Mouse (Mus musculus) bone marrow, adult 2 months (tissue): ENCODE data around the gene Gna14. TPM values are rescaled to one million over a fixed set of nuclear protein-coding genes. Genes with fewer than 3 reads are reported as not detected.

Experiments
- H3K27ac ChIP-seq: fragments of 200-500 bp; 2 replicates; pipeline ENCODE4 v1.5.1; 2012; ENCODE audit warnings: low read depth, mild to moderate bottlenecking, control low read depth, inconsistent platforms, low read length; ENCODE audit not compliant: control insufficient read depth, poor library complexity, insufficient read depth
- H3K4me1 ChIP-seq: fragments of 200-500 bp; 2 replicates; pipeline ENCODE4 v1.6.1; 2011; ENCODE audit warnings: low read length; ENCODE audit not compliant: control insufficient read depth, insufficient read depth
- H3K4me3 ChIP-seq: fragments of 200-500 bp; replicated peaks from 2 replicates; pipeline ENCODE3; 2011; ENCODE audit warnings: mild to moderate bottlenecking, low read depth, low read length, control low read depth; ENCODE audit not compliant: control insufficient read depth
- CTCF ChIP-seq: fragments of 200-500 bp; IDR thresholded peaks from 2 replicates; pipeline ENCODE4 v1.5.1; 2011; ENCODE audit warnings: low read length, control low read depth; ENCODE audit not compliant: control insufficient read depth, insufficient read depth
- POLR2A ChIP-seq: fragments of 200-500 bp; IDR thresholded peaks from 2 replicates; pipeline ENCODE4 v1.6.1; 2011; ENCODE audit warnings: low read depth, mild to moderate bottlenecking, control low read depth, low read length, borderline replicate concordance; ENCODE audit not compliant: control insufficient read depth
- WGBS: fragments of 180-500 bp; shearing (Covaris S2); methylation state at CpG from one replicate; pipeline ENCODE4 v1.1.7; 2018; 5-methylcytosine and 5-hydroxymethylcytosine counted together
- polyA plus RNA-seq: library from polyadenylated mRNA; stranded (reverse); fragments of >200 nt; gene quantifications from 2 replicates; pipeline ENCODE4 v1.2.4, GENCODE M21; 2011; ENCODE audit warnings: low replicate concordance; ENCODE audit not compliant: missing spikeins, insufficient read depth, insufficient read length

Gna14 gene
- polyA plus RNA-seq, 1 experiment, result not detected

DNA sequence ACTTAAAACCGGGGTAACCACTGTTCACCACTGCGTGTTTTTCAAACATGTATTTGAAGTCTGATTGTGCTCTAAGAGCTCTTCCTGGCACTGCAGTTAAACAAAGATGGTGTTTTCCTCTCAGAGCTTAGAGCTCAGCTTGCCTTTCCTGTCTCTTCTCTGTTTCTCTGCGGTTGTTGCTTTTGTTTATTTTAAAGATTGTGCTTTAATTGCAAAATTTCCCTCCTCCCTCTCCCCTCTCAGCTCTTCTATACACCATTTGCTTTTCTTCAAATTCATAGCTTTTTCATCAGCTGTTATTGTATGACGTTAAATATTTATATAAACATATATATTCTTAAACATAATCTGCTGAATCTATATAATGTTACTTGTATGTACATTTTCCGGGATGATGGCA lies 66.5 kb downstream of the Gna14 start:
- H3K4me1 ChIP-seq, result no peaks in the 10 kb centered on the region
- no peak overlapping the region for H3K4me3 ChIP-seq
- no peak for TF ChIP-seq POLR2A
- TF ChIP-seq CTCF, result no peak
- no peak overlapping the region for H3K27ac ChIP-seq
- WGBS, result 64% methylated on average over 5 of the region's 5 CpGs

DNA sequence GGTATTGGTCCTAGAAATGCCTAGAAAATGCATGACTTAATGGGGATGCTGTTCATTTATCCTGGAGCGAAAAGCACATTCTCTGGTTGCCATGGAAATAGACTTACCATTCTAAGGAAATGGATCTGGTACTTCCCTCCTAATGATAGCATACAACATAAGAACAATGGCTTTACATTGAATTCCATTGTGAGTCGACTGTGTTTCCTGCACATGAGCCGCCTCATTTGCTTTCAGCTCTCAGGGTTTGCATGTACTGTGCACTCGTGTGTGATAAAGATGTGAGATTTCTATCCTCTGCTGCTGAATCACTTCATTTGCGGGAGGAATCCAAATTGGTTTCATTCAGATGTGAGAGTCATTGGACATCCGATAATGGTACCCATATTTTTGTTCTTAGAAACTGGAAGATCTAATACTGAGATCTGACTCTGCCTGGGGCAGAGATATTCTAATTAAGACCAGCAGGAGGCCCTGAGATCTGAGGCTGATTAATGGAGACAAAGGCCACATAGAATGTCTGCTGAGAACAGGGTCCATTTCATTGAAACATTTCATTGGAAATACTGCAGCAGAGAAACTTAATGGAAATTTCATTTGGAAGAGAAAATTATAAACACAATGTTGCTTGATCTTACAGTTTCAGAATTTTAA lies 71.3 kb downstream of the Gna14 start:
- H3K4me3 ChIP-seq, result no peak overlapping the region
- no peak for TF ChIP-seq CTCF
- TF ChIP-seq POLR2A, result no peak
- WGBS, result 68% methylated on average over 6 of the region's 6 CpGs
- H3K4me1 ChIP-seq, result no peaks in the 10 kb centered on the region; the same call in 1 of the 2 replicates
- no peak overlapping the region for H3K27ac ChIP-seq

DNA sequence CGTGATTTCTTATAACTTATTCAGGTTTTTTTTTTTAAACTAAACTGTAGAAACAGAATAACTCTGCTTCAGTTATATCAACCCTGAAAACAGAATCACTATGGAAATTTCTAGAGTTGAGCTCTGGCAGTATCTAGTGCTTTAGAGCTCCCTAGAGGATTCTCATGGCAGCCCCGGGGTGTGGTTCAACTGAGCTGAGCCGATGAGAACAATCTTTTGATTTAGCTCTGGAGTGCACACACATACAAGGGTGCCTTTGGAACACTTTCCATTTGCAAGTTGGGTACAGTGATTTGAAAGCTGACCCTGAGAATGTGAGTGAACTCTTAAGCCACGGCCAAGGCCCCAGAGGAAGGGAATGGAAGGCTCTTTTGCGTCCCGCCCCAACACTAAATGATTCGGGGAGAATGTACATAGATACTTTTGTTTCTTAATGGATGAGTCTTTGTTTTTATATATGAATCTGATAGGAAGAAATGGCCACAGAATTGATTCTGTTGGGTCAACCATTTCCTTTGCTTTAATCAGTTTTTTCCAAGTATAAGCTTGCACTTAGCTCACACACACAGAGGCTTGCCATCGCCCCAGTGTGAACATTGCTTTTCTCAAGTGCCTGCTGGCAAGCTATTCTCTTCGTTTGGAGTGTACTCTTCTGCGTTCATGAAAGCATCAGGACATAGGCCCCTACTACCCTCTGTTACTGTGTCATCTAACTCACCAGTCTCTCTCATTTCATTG lies 75.0 kb downstream of the Gna14 start:
- WGBS, result 78% methylated on average over 10 of the region's 10 CpGs
- H3K4me1 ChIP-seq, result no peaks in the 10 kb centered on the region; the same call in 1 of the 2 replicates
- H3K4me3 ChIP-seq, result no peak overlapping the region
- H3K27ac ChIP-seq, result no peak overlapping the region
- TF ChIP-seq CTCF (no peak), POLR2A (no peak)

DNA sequence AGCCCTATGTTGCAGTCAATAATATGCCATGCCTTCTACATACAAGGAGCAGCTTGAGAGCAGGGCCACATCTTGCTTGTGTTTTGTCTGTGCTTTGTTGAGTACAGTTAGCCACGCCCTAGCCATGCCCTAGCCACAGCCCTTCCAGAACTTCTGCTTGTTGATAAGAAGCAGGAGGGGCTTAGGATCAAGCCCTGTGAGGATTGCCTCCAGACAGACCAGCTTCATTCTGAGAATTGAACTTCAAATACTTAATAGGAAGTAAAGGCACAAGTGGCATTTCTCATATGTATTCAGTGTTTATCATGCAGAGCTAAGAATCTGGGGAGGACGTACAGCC lies 75.5 kb downstream of the Gna14 start:
- Histone ChIP-seq H3K27ac (no peak overlapping the region), H3K4me3 (no peak overlapping the region), H3K4me1 (no peaks in the 10 kb centered on the region; the same call in 1 of the 2 replicates)
- no peak for TF ChIP-seq CTCF
- TF ChIP-seq POLR2A, result no peak
- 38% methylated on average over 2 of the region's 2 CpGs for whole genome bisulfite sequencing

DNA sequence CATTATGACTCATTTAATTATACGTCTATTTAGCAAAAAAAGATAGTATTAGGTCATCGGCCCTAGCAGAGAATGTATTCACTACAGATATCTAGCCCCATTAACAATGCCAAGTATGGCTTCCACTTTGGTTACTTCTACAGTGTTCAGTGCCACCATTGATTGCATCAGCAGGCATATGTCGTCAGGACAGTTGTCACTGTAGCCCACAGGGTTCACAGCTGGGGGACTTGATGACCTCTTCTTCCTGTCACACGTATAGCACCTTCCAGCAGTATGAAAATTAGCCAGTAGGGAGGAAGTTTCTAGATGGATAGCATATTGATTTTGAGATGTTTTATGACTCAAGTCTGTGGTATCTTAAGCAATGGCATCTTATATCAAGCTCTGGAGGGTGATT lies 78.6 kb downstream of the Gna14 start:
- Histone ChIP-seq H3K4me1 (no peaks in the 10 kb centered on the region; the same call in 1 of the 2 replicates), H3K4me3 (no peak overlapping the region), H3K27ac (no peak overlapping the region)
- TF ChIP-seq POLR2A, result no peak
- TF ChIP-seq CTCF, result no peak
- 57% methylated on average over 4 of the region's 4 CpGs for WGBS

DNA sequence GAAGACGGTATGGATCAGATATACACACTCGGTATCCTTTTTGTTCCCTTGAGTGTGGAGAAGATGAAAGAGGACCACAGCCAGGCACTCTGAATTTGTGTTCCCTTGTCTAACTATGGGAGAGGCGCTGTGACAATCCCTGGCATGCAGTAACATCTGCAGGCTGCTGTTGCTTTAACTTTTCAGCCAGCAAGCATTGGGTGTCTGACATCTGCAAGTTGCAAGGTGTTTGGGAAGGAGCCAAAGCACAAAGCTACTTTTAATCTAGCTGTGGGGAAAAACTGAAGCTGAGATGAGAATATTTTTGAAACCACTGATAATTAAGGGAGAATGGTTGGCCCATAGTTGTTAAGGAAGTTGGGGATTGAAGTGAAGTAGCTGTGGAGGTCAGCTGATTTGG lies 83.0 kb downstream of the Gna14 start:
- Histone ChIP-seq H3K27ac (no peak overlapping the region), H3K4me3 (no peak overlapping the region), H3K4me1 (no peaks in the 10 kb centered on the region; the same call in 1 of the 2 replicates)
- TF ChIP-seq POLR2A, result no peak
- WGBS, result 70% methylated on average over 3 of the region's 3 CpGs

DNA sequence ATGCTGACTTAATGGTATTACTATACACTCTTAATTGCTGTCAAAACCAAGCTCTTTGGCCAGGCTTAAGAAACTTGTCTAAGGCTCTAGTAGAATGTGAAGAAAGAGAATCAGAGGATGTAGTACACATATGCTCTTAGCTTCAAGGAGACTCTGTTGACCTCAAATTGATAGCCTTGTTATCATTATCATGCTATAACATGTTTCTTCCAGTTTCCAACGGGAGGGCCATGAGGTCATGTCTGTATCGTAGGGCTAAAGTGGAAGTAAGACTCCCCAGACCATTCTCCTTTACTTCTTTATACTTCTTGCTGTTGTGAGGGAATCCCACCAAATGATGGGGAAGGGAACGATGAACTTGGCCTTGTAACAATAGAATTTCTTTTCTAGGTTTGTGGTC lies 85.0 kb downstream of the Gna14 start:
- 62% methylated on average over 3 of the region's 3 CpGs for WGBS
- Histone ChIP-seq H3K4me3 (no peak overlapping the region), H3K27ac (no peak overlapping the region), H3K4me1 (no peaks in the 10 kb centered on the region; the same call in 1 of the 2 replicates)
- TF ChIP-seq POLR2A (no peak), CTCF (no peak)

DNA sequence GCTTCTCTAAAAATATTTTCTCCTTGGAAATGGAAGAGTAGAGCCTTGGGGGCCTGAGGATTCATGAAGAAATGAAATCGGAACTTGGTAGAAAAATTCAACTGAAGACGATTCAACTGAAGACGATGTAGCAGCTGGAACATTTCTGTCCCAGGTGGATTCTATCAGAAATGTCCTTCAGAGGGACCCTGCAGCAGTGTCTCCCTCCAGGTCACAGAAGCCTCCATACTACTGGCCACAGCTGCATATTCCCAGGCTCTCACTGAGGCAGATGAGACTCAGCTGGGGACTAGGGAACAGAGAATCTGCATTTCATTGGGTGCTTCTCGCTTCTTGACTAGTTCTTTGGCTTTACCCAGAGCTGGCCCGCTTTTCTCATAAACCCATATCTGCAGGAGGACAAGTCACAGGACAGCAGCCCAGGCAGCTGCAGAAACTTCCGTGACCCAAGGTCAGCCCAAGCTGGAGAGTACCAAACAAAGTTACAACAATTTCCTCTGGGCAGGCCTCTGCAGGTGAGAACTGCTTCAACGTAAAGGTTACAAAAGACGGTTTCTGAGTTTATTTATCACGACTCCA lies 90.8 kb downstream of the Gna14 start:
- Histone ChIP-seq H3K4me1 (no peaks in the 10 kb centered on the region), H3K4me3 (no peak overlapping the region), H3K27ac (no peak overlapping the region)
- WGBS, result 86% methylated on average over 9 of the region's 9 CpGs
- TF ChIP-seq CTCF, result no peak
- no peak for TF ChIP-seq POLR2A

DNA sequence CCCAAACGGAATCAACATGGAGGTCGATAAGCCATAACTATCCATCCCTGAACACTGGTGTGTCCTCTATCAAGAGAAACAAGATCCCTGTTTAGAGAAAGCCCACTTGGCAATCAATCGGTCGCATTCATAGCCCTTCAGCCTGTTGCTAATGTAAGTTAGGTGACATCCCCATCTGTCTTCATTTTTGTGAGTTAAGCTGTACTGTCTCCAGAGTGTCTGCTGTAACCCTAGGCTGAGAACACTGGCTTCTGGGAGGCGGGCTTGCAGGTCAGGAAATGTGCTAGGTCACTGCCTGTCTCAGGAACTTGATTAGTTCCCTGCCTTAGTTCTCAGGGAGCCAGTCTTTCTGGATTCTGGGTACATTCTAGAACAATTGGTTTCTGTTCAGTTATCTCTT lies 91.5 kb downstream of the Gna14 start:
- H3K4me3 ChIP-seq, result no peak overlapping the region
- no peaks in the 10 kb centered on the region for H3K4me1 ChIP-seq
- WGBS, result 80% methylated on average over 5 of the region's 5 CpGs
- no peak overlapping the region for H3K27ac ChIP-seq
- TF ChIP-seq CTCF, result no peak
- no peak for TF ChIP-seq POLR2A
